ENCODE assay signal across 1 mouse cellular context in the genomic region with DNA sequence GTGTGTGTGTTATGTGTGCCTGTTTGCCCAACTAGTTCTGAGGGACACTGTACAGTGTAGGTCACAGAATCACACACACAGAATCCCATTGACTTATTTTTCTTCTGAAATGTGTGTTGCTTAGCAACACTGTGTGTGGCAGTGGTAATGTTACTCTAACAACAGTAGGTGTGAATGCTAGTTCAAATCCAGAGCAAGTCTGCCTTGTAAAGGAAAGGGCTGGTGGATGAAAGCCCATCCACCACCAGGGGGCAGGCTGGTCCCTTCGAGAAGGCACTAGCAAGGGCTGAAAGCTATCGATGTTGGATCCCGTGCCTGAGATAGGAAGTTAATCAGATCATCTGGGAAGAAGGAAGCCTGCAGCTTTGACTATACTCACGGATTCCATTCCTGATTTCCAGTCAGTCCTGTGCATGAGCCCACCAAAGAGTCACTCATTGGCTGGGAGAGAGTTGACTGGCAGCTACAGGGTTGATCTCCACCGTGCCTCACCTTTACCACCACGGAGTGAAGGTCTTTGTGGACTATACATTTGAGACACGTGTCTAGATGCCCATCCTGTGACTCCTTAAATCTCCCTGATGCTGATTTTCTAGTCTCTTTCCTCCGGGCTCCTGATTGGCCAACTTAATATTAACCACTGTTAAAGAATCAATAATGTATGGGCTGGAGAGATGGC.
TF ChIP-seq lines count a peak whose summit lies in the region.

No protein-coding gene starts in this region.

TF ChIP-seq in MEL, 35 proteins besides CTCF, POLR2A, EP300 and RAD21 (continued from another document):
- TF ChIP-seq MEF2A (IDR thresholded peaks at IDR 0.05; ENCODE audit: extremely low read depth, insufficient replicate concordance, low read depth, low read length, poor library complexity, severe bottlenecking) (no peak), MYB (IDR thresholded peaks at IDR 0.05; ENCODE audit: low read depth, low read length) (no peak), TCF12 (IDR thresholded peaks at IDR 0.05; ENCODE audit: low read depth, low read length) (no peak), NRF1 (IDR thresholded peaks at IDR 0.05; ENCODE audit: insufficient read depth, low read depth, low read length, poor library complexity, severe bottlenecking) (no peak)
